Mouse (Mus musculus) testis, adult 2 months (tissue): ENCODE measurements around the gene Gm10134.

ENCODE experiments used
- CTCF ChIP-seq: fragments of 200-500 bp; IDR thresholded peaks from 2 replicates; pipeline ENCODE4 v1.5.1; 2012; ENCODE audit warnings: low read depth, mild to moderate bottlenecking, inconsistent platforms, low read length, moderate library complexity; ENCODE audit not compliant: control insufficient read depth, insufficient read depth, insufficient replicate concordance
- POLR2A ChIP-seq: fragments of 200-500 bp; IDR thresholded peaks from 2 replicates; pipeline ENCODE4 v1.6.1; 2012; ENCODE audit warnings: low read depth, mild to moderate bottlenecking, inconsistent platforms, low read length, moderate library complexity; ENCODE audit not compliant: control insufficient read depth

GRCm38 (mm10) chr2:28537995-28538816, 32.3 kb downstream of the Gm10134 start:
- TF ChIP-seq CTCF (no peak), POLR2A (no peak)
